Mouse (Mus musculus) CH12.LX (cell line): ENCODE measurements around the gene Net1. TPM values are rescaled to one million over a fixed set of nuclear protein-coding genes. Genes with fewer than 3 reads are reported as not detected.

ENCODE experiments used
- DNase-seq: peaks from one replicate; pipeline ENCODE4 v3.0.0-alpha.2; 2013; ENCODE audit errors: extremely low read depth
- H3K27ac ChIP-seq: 2 replicates; pipeline ENCODE4 v1.5.1; 2012; ENCODE audit warnings: low read depth, mild to moderate bottlenecking, control low read depth, moderate library complexity; ENCODE audit not compliant: insufficient read depth
- H3K27me3 ChIP-seq: replicated peaks from 2 replicates; pipeline ENCODE3; 2012; ENCODE audit warnings: inconsistent platforms
- H3K36me3 ChIP-seq, 2 experiments: replicated peaks in 1 of 2; 2 replicates each; pipeline versions ENCODE3 to v1.6.1; 2012; ENCODE audit warnings: inconsistent platforms in 1 of 2, low read length in 1 of 2, mild to moderate bottlenecking in 1 of 2, mixed read lengths in 1 of 2, moderate library complexity in 1 of 2; ENCODE audit not compliant: control insufficient read depth in 1 of 2, insufficient read depth in 1 of 2
- H3K4me1 ChIP-seq, 2 experiments: 2 replicates each; pipeline ENCODE4 v1.6.1; 2012; ENCODE audit warnings: inconsistent platforms in 1 of 2, moderate library complexity in 1 of 2; ENCODE audit not compliant: insufficient read depth in 2 of 2, control insufficient read depth in 1 of 2
- H3K4me2 ChIP-seq: 2 replicates; pipeline ENCODE4 v1.6.1; 2012; ENCODE audit warnings: low read depth, mild to moderate bottlenecking, control low read depth; ENCODE audit not compliant: poor library complexity, insufficient read depth, severe bottlenecking
- H3K4me3 ChIP-seq, 3 experiments: fragments of 150-350 bp in 1 of 3; sonication (generic) in 1 of 3; replicated peaks in 1 of 3; 2 replicates each; pipeline versions ENCODE3 to v1.5.1; 2011 to 2012; ENCODE audit warnings: low read depth in 2 of 3, low read length in 2 of 3, mild to moderate bottlenecking in 2 of 3, moderate library complexity in 2 of 3, control low read depth in 1 of 3, improper control_type of control experiment in 1 of 3, inconsistent platforms in 1 of 3, mixed read lengths in 1 of 3; ENCODE audit not compliant: poor library complexity in 1 of 3
- H3K79me2 ChIP-seq: replicated peaks from 2 replicates; pipeline ENCODE4 v1.6.1; 2012; ENCODE audit warnings: mild to moderate bottlenecking, moderate library complexity; ENCODE audit not compliant: control insufficient read depth, poor library complexity, insufficient read depth, severe bottlenecking; ENCODE audit errors: extremely low read depth
- H3K9ac ChIP-seq: 2 replicates; pipeline ENCODE4 v1.6.1; 2012; ENCODE audit warnings: low read depth, mild to moderate bottlenecking, control low read depth, moderate library complexity; ENCODE audit not compliant: insufficient read depth
- H3K9me3 ChIP-seq: replicated peaks from 2 replicates; pipeline ENCODE3; 2012; ENCODE audit warnings: low read length, inconsistent platforms, mixed read lengths
- BHLHE40 ChIP-seq: IDR thresholded peaks from 2 replicates; pipeline ENCODE4 v1.6.1; 2011; ENCODE audit warnings: mild to moderate bottlenecking, low read depth, low read length, improper control_type of control experiment
- CHD1 ChIP-seq: IDR thresholded peaks from 2 replicates; pipeline ENCODE4 v1.6.1; 2012; ENCODE audit warnings: low read depth, low read length, improper control_type of control experiment, inconsistent platforms
- CHD2 ChIP-seq: IDR thresholded peaks from 2 replicates; pipeline ENCODE4 v1.6.1; 2011; ENCODE audit warnings: low read length, improper control_type of control experiment
- ELF1 ChIP-seq: IDR thresholded peaks from 2 replicates; pipeline ENCODE4 v1.6.1; 2014; ENCODE audit warnings: low read depth, mild to moderate bottlenecking, inconsistent platforms, low read length, improper control_type of control experiment
- HCFC1 ChIP-seq: IDR thresholded peaks from 2 replicates; pipeline ENCODE4 v1.6.1; 2012; ENCODE audit warnings: low read depth, mild to moderate bottlenecking, inconsistent platforms, low read length, improper control_type of control experiment
- IRF4 ChIP-seq: IDR thresholded peaks from 2 replicates; pipeline ENCODE4 v1.6.1; 2014; ENCODE audit warnings: low read depth, mild to moderate bottlenecking, inconsistent platforms, low read length, improper control_type of control experiment
- JUN ChIP-seq: IDR thresholded peaks from 2 replicates; pipeline ENCODE4 v1.6.1; 2011; ENCODE audit warnings: low read depth, mild to moderate bottlenecking, low read length, improper control_type of control experiment, moderate library complexity; ENCODE audit not compliant: insufficient read depth
- JUND ChIP-seq: conservative IDR thresholded peaks from 2 replicates; pipeline ENCODE4 v1.6.1; 2011; ENCODE audit warnings: low read depth, low read length, improper control_type of control experiment
- MAFK ChIP-seq: IDR thresholded peaks from 2 replicates; pipeline ENCODE4 v1.6.1; 2011; ENCODE audit warnings: low read length, improper control_type of control experiment; ENCODE audit not compliant: insufficient replicate concordance
- MAX ChIP-seq: IDR thresholded peaks from 2 replicates; pipeline ENCODE4 v1.6.1; 2011; ENCODE audit warnings: low read length, improper control_type of control experiment
- MEF2A ChIP-seq: IDR thresholded peaks from 2 replicates; pipeline ENCODE4 v1.6.1; 2014; ENCODE audit warnings: low read depth, mild to moderate bottlenecking, inconsistent platforms, low read length, improper control_type of control experiment, borderline replicate concordance
- MXI1 ChIP-seq: IDR thresholded peaks from 2 replicates; pipeline ENCODE4 v1.6.1; 2011; ENCODE audit warnings: mild to moderate bottlenecking, low read depth, low read length, improper control_type of control experiment
- MYC ChIP-seq: IDR thresholded peaks from 2 replicates; pipeline ENCODE4 v1.6.1; 2011; ENCODE audit warnings: low read depth, mild to moderate bottlenecking, improper control_type of control experiment, low read length
- NRF1 ChIP-seq: IDR thresholded peaks from 2 replicates; pipeline ENCODE4 v1.6.1; 2014; ENCODE audit warnings: low read depth, mild to moderate bottlenecking, inconsistent platforms, low read length, improper control_type of control experiment, moderate library complexity
- PAX5 ChIP-seq: IDR thresholded peaks from 2 replicates; pipeline ENCODE4 v1.6.1; 2012; ENCODE audit warnings: low read length, inconsistent platforms, mixed read lengths
- POLR2A ChIP-seq: IDR thresholded peaks from 2 replicates; pipeline ENCODE4 v1.6.1; 2011; ENCODE audit warnings: low read depth, mild to moderate bottlenecking, improper control_type of control experiment, low read length
- POLR2AphosphoS2 ChIP-seq: IDR thresholded peaks from 2 replicates; pipeline ENCODE4 v1.6.1; 2011; ENCODE audit warnings: low read depth, low read length, improper control_type of control experiment
- SIN3A ChIP-seq: IDR thresholded peaks from 2 replicates; pipeline ENCODE4 v1.6.1; 2012; ENCODE audit warnings: low read length, improper control_type of control experiment, inconsistent platforms
- SMC3 ChIP-seq: IDR thresholded peaks from 2 replicates; pipeline ENCODE4 v1.6.1; 2011; ENCODE audit warnings: low read depth, low read length, improper control_type of control experiment
- USF2 ChIP-seq: conservative IDR thresholded peaks from 2 replicates; pipeline ENCODE4 v1.6.1; 2011; ENCODE audit warnings: low read depth, low read length, improper control_type of control experiment
- ZKSCAN1 ChIP-seq: IDR thresholded peaks from 2 replicates; pipeline ENCODE4 v1.6.1; 2012; ENCODE audit warnings: low read depth, inconsistent platforms, low read length, improper control_type of control experiment, borderline replicate concordance
- ZMIZ1 ChIP-seq: IDR thresholded peaks from 2 replicates; pipeline ENCODE4 v1.6.1; 2012; ENCODE audit warnings: low read depth, mild to moderate bottlenecking, inconsistent platforms, low read length, improper control_type of control experiment
- dilution Hi-C: fragments of 300-500 bp; cut with MboI; formaldehyde crosslinking; loops from 2 replicates; pipeline ENCODE4 v1.14.3; 2020; ENCODE audit warnings: low sequenced_read_pairs; ENCODE audit not compliant: extremely low pct_unique_long_range_greater_than_20kb, extremely low pct_ligation_motif_present
- in situ Hi-C: fragments of 300-500 bp; cut with MboI; formaldehyde crosslinking; loops from 3 replicates; pipeline ENCODE4 v1.14.3; 2019; ENCODE audit warnings: low sequenced_read_pairs, low pct_ligation_motif_present, low pct_unique_long_range_greater_than_20kb, mixed read lengths
- polyA plus RNA-seq: library from polyadenylated mRNA; unstranded; fragments of >175 nt; gene quantifications from 2 replicates; pipeline ENCODE4 v1.2.1, GENCODE M21; 2012; ENCODE audit warnings: low read depth; ENCODE audit not compliant: insufficient read length
- total RNA-seq, 2 experiments: library from RNA; depleted of rRNA; stranded (reverse); fragments of 300-350 nt in 1 of 2; fragments of >200 nt in 1 of 2; gene quantifications; 2 replicates each; pipeline ENCODE4 v1.2.3; 2012 to 2014

Net1 gene
- total and polyA plus RNA-seq, 3 experiments, result 15.7 to 46.4 (median 22.7) TPM

DNA sequence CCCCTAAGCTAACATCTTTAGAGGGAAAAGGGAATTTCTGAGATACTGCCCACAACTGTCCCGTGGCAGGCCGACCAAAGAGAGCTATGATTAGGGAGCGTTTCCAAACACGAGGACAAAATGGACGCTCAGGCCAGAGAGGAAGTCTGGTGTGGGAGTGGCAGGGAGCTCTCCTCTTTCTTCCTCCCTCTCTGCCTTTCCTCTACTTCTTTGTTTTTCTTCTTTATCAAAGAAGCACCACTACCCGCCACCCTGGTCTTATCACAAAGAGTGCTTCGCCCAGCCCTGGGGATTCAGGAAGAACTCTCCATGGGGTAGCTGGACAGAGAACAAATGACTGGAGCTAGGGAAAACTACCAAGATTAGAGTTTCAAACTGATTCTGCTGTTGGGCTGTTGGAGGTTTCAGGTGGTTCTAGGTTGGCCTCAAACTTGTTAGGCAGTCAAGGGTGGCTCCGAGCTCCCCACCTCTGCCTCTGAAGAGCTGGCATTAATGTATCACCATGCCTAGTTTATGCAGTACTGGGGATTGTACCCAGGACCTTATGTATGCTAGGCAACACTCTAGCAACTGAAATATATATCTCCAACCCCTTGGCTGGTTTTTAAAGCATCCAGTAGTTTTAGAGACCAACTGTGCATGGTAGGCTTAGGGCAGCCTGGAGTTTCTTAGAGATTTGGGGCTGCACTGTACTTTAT lies 51.5 kb downstream of the Net1 start:
- no peaks in the 10 kb centered on the region for H3K27me3 ChIP-seq
- no peak overlapping the region for H3K27ac ChIP-seq
- no peaks in the 10 kb centered on the region for H3K36me3 ChIP-seq
- H3K79me2 ChIP-seq, result no peaks in the 10 kb centered on the region
- dilution Hi-C loops, result no loop called here
- TF ChIP-seq PAX5 (no peak), SMC3 (no peak), MXI1 (no peak), MYC (no peak), IRF4 (no peak), POLR2A (no peak), ELF1 (no peak), JUN (no peak), CHD2 (no peak), CHD1 (no peak), JUND (no peak), MAFK (no peak), HCFC1 (no peak), POLR2AphosphoS2 (no peak), ZMIZ1 (no peak), MAX (no peak), SIN3A (no peak), NRF1 (no peak), ZKSCAN1 (no peak), MEF2A (no peak)
- TF ChIP-seq, all 38 proteins: peak for 0
- no peaks in the 10 kb centered on the region for H3K9me3 ChIP-seq
- peaks cover 0 to 6% of the 10 kb centered on the region in 2 experiments; a peak in 2 of 4 replicates for H3K4me1 ChIP-seq
- H3K9ac ChIP-seq, result no peak overlapping the region
- no peak overlapping the region for H3K4me2 ChIP-seq
- H3K4me3 ChIP-seq, result no peak overlapping the region
- in situ Hi-C loops, result no loop called here
- no peak for DNase-seq

- in situ Hi-C loops, result no loop called here
- Histone ChIP-seq H3K36me3 (no peaks in the 10 kb centered on the region), H3K4me3 (no peak overlapping the region), H3K9me3 (no peaks in the 10 kb centered on the region), H3K79me2 (no peaks in the 10 kb centered on the region), H3K4me2 (no peak overlapping the region), H3K27ac (no peak overlapping the region), H3K9ac (no peak overlapping the region)
- dilution Hi-C loops, result no loop called here
- peak; percentile 28 for DNase-seq
- TF ChIP-seq MAFK, result no peak
- TF ChIP-seq BHLHE40, result no peak
- TF ChIP-seq USF2, result no peak
- TF ChIP-seq MAX, result no peak
- TF ChIP-seq SIN3A, result no peak
- TF ChIP-seq, all 38 proteins: peak for 0
- H3K27me3 ChIP-seq, result no peaks in the 10 kb centered on the region
- peaks cover 0 to 6% of the 10 kb centered on the region in 2 experiments; a peak in 2 of 4 replicates for H3K4me1 ChIP-seq
These were observed 52.2 kb downstream of the Net1 start for GRCm38 (mm10) chr13:3865648-3866354.
